Mouse (Mus musculus) frontal cortex, adult 2 months (tissue): ENCODE results near the gene Tmem131l. TPM values are rescaled to one million over a fixed set of nuclear protein-coding genes. Genes with fewer than 3 reads are reported as not detected.
A peak's percentile ranks its signal among the peaks of the same experiment; 100 is the strongest.
"Not testable (repeated sequence)": the region's sequence is repeated elsewhere in the genome, so short reads cannot be mapped to it uniquely, and the experiment has no call there.

Experiments
- DNase-seq, 2 experiments: peaks; one replicate each; pipeline ENCODE4 v3.0.0; 2022; ENCODE audit warnings: low spot score in 1 of 2; ENCODE audit errors: extremely low spot score in 1 of 2
- polyA plus RNA-seq: library from polyadenylated mRNA; depleted of rRNA; stranded (reverse); fragments of >200 nt; gene quantifications from 2 replicates; pipeline ENCODE4 v1.2.3, GENCODE M21; 2012; rRNA removed

Tmem131l gene
- polyA plus RNA-seq, 1 experiment, result 25.2 TPM

GRCm38 (mm10) chr3:83875078-83875477 lies 164.9 kb downstream of the Tmem131l start:
- DNase-seq, result not testable (repeated sequence)

- not testable (repeated sequence) for DNase-seq
Observed at GRCm38 (mm10) chr3:83872853-83873252, 167.1 kb downstream of the Tmem131l start.

- DNase-seq, result not testable (repeated sequence)
Observed at GRCm38 (mm10) chr3:83871962-83872361, 168.0 kb downstream of the Tmem131l start.

- not testable (repeated sequence) for DNase-seq
Observed at GRCm38 (mm10) chr3:83871559-83871958, 168.4 kb downstream of the Tmem131l start.

DNA sequence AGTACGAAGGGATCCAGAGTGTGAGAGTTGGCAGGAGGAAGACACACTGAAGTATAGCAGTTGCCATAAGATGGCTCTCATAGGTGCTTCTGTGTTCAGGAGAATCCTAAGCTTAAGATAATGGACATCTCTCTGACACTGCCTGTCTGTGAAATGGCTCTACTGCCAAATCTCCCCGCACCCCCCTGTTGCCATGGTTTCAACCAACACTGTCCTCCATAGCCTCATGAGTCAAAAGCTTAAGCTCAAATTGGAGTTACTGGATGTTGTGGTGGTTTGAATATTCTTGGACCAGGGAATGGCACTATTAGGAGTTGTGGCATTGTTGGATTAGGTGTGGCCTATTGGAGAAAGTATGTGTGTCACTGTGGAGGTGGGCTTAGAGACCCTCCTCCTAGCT lies 170.2 kb downstream of the Tmem131l start:
- DNase-seq, result no peak

- DNase-seq, result not testable (repeated sequence)
Observed at GRCm38 (mm10) chr3:83867026-83867425, 172.9 kb downstream of the Tmem131l start.

GRCm38 (mm10) chr3:83865216-83865615 lies 174.8 kb downstream of the Tmem131l start:
- DNase-seq, result no peak

DNA sequence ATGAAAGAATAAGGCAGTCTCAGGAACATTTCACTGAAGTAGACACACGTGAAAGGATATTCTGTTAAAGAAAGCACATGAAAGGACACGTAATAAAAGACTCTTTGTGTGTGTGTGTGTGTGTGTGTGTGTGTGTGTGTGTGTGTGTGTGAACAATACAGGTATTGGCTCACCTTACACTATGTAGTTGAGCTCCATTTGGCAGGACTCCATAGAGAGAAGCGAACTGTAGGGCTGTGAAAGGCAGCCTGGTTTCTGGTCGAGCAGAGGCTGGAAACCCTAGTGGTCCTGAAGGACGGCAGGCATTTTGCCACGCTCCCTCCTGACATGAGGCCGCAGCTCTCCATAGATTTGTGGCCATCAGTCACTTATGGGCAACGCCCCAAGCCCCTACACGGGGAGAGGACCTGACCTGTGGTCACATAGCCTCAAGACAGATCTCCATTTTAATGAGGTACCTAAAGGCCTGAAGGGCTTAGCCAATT lies 175.9 kb downstream of the Tmem131l start:
- no peak for DNase-seq

DNA sequence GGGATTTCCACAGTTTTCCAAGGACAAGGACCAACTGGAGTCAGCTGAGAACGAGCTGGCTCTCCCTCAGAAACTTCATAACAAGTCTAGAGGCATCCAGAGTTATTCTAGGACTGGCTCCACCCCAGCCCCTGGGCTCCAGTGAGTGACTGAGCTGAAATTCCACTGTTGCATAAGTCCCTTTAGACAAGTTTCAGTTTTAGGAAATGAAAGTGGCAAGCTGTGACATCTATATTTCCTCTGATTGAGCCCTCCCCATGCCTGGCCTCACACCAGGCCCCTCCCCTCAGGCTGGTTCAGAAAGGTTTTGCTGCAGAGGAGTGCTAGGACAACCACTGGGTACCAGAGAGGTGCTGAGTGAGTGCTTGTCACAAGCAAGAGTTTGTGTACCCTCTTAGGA lies 177.0 kb downstream of the Tmem131l start:
- DNase-seq, result peak; percentile 58 to 69

- DNase-seq, result no peak
Observed at GRCm38 (mm10) chr3:83859595-83859994, 180.4 kb downstream of the Tmem131l start.

DNA sequence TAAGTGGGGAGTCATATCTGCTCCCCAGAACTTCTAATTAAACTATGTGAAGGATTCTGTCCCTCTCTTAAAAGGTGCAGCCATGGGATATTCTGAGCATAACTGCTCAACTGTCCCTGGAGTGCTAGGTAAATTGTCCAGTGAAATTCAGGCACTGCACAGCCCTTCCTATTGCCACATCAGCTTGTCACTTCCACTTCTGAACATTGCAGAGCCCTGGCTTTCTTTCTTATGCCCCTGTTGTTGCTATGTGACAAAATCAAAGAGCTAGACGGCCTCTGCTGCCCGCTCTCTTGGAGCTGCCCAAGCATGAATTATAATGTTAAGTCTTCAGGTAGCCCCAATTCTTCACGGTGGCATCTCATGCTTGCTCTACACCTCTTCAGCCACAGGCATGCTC lies 180.9 kb downstream of the Tmem131l start:
- DNase-seq, result no peak

DNA sequence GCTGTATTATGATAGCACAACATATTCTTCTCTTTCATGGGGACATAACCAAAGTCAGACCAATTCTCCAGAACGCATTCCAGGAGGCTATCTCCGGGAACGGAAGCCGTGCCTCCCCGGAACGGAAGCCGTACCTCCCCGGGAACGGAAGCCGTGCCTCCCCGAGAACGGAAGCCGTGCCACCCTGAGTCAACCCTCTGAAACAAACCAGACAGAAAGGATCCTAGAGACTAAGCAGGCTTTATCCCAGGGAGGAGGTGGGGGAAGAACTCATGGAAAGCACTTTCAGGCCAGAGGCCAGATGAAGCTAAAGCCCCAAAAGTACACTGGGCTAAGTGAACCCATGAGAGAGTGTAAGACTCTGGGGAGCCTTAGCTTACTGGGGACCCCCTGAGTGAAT lies 182.4 kb downstream of the Tmem131l start:
- no peak for DNase-seq

- no peak for DNase-seq
Observed at GRCm38 (mm10) chr3:83855643-83856042, 184.3 kb downstream of the Tmem131l start.

DNA sequence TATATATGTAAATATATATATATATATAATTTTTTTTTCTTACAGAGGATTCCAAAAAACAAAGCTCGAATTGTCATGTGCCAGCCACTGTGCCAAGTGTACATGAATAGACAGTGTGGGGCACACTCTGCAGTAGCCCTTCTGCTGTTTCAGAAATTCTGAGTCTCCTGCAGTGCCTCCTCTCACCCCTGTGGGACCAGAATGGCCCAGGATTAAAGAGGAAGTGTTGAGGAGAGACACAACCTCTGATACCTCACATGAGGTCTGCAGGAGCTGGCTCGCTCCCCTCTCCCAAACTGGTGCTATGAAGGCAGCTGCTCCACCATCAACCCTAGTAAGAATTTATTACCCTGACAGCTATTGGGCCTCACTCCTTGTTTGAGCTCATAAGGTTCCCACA lies 190.6 kb downstream of the Tmem131l start:
- DNase-seq, result no peak

Other genes starting within 250 kb of the Tmem131l start
- 0.97 and 1.3 TPM in 2 replicates for gene Tlr2, start 198.4 kb downstream of the Tmem131l start, polyA plus RNA-seq
- 4.6 and 4.8 TPM in 2 replicates for gene Mnd1, start 115.6 kb upstream of the Tmem131l start, polyA plus RNA-seq
- gene Gm6525, start 133.9 kb upstream of the Tmem131l start, polyA plus RNA-seq, result 0.08 TPM in 1 of 2 replicates, not detected in the other